Mouse (Mus musculus) kidney, adult 2 months (tissue): ENCODE measurements around the gene Top2b.

ENCODE experiments used
- CTCF ChIP-seq: fragments of 200-500 bp; conservative IDR thresholded peaks from 2 replicates; pipeline ENCODE4 v1.5.1; 2011; ENCODE audit warnings: low read depth, mild to moderate bottlenecking, control low read depth, low read length, moderate library complexity, mixed read lengths; ENCODE audit not compliant: insufficient read depth, insufficient read length
- POLR2A ChIP-seq: fragments of 200-500 bp; IDR thresholded peaks from one replicate; pipeline ENCODE4 v1.6.1; 2011; ENCODE audit warnings: low read depth, low read length, control low read depth

DNA sequence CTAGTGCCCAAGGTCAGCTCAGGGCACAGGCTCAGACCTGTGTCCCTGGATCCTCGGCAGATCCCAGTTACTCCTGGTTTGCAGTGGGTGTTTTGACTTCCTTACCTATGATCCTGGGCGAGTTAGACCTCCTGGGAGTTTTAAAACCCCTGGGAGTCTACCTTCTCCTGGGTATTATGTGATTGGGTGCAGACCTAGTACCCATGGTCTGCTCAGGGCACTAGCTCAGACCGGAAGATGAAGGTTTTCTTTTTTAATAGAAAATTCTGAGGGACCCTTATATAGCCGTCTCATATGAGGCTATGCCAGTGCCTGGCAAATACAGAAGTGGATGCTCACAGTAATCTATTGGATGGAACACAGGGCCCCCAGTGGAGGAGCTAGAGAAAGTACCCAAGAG, 40.2 kb downstream of the Top2b start:
- TF ChIP-seq CTCF, result no peak
- no peak for TF ChIP-seq POLR2A
